Mouse (Mus musculus) liver, embryonic 15.5 days (tissue): ENCODE results near the gene Traf5. TPM values are rescaled to one million over a fixed set of nuclear protein-coding genes. Genes with fewer than 3 reads are reported as not detected.

Experiments used
- ATAC-seq: fragments of 200-750 bp; cut with Nextera tagmentation; 2 replicates; pipeline ENCODE4 v1.8.0; 2017; ENCODE audit warnings: moderate number of reproducible peaks, mild to moderate bottlenecking, moderate library complexity; ENCODE audit not compliant: insufficient read depth
- H3K27ac ChIP-seq: fragments of 300-500 bp; sonication (generic); replicated peaks from 2 replicates; pipeline ENCODE4 v1.5.1; 2015; ENCODE audit warnings: mild to moderate bottlenecking, inconsistent platforms
- H3K27me3 ChIP-seq: fragments of 300-500 bp; sonication (generic); 2 replicates; pipeline ENCODE4 v1.6.1; 2015; ENCODE audit warnings: mild to moderate bottlenecking, inconsistent platforms
- H3K36me3 ChIP-seq: fragments of 300-500 bp; sonication (generic); replicated peaks from 2 replicates; pipeline ENCODE4 v1.6.1; 2015; ENCODE audit warnings: moderate library complexity, mild to moderate bottlenecking, inconsistent platforms
- H3K4me1 ChIP-seq: fragments of 300-500 bp; sonication (generic); replicated peaks from 2 replicates; pipeline ENCODE4 v1.6.1; 2015; ENCODE audit warnings: inconsistent platforms
- H3K4me2 ChIP-seq: fragments of 300-500 bp; sonication (generic); 2 replicates; pipeline ENCODE4 v1.6.1; 2015; ENCODE audit warnings: moderate library complexity, mild to moderate bottlenecking, inconsistent platforms
- H3K4me3 ChIP-seq: fragments of 300-500 bp; sonication (generic); replicated peaks from 2 replicates; pipeline ENCODE4 v1.5.1; 2015; ENCODE audit warnings: mild to moderate bottlenecking, inconsistent platforms
- H3K9ac ChIP-seq: fragments of 300-500 bp; sonication (generic); 2 replicates; pipeline ENCODE4 v1.6.1; 2015; ENCODE audit warnings: moderate library complexity, mild to moderate bottlenecking, inconsistent platforms
- H3K9me3 ChIP-seq: fragments of 300-500 bp; sonication (generic); replicated peaks from 2 replicates; pipeline ENCODE4 v1.6.1; 2016; ENCODE audit warnings: inconsistent platforms
- WGBS: fragments of 180-500 bp; shearing (Covaris S2); methylation state at CpG from one replicate; pipeline ENCODE4 v1.1.7; 2015; ENCODE audit warnings: mixed read lengths; ENCODE audit not compliant: insufficient replicate concordance; 5-methylcytosine and 5-hydroxymethylcytosine counted together
- polyA plus RNA-seq: library from polyadenylated mRNA; unstranded; fragments of >200 nt; fragmentation: Nextera tagmentation; extraction: Ambion mirVana; gene quantifications from 2 replicates; pipeline ENCODE4 v1.2.1, GENCODE M21; 2015

The Traf5 gene
- polyA plus RNA-seq, 1 experiment from 2014 or later = 8.0 TPM

GRCm38 (mm10) chr1:191963948-191964772, 128.2 kb downstream of the Traf5 start:
- Histone ChIP-seq H3K4me1 (peaks cover 17% of the 10 kb centered on the region), H3K9me3 (no peaks in the 10 kb centered on the region), H3K27ac (0 out of 2 replicates have a peak overlapping the region, but pooled peaks have one; percentile 19), H3K27me3 (no peaks in the 10 kb centered on the region), H3K4me2 (no peak overlapping the region), H3K9ac (no peak overlapping the region), H3K4me3 (no peak overlapping the region), H3K36me3 (no peaks in the 10 kb centered on the region)
- peak; percentile 79 for ATAC-seq
- WGBS = 17% methylated on average over 8 of the region's 8 CpGs

DNA sequence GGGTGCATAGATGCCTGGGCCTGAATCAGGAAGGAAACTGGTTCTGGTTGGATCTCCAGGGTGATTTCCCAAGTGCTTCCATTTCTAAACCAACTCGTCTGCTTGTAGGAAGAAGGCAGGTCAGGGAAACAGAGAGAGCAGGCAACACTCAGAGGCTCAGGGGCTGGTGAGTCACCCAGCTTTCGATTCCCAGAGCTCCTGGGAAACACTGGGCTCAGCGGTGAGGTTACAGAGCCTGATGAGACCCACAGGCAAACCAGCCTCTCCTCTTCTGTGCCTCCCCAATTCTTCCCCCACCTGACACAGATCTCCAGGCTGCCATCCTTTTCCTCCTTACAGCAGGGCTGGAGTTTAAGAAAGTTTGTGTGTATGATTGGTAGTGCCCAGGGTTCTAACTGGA, 128.9 kb downstream of the Traf5 start:
- no peak for ATAC-seq
- no peak overlapping the region for H3K4me3 ChIP-seq
- H3K4me2 ChIP-seq = no peak overlapping the region
- H3K27ac ChIP-seq = no peak overlapping the region
- no peaks in the 10 kb centered on the region for H3K9me3 ChIP-seq
- peaks cover 17% of the 10 kb centered on the region for H3K4me1 ChIP-seq
- 57% methylated on average over 3 of the region's 3 CpGs for WGBS
- H3K36me3 ChIP-seq = no peaks in the 10 kb centered on the region
- no peak overlapping the region for H3K9ac ChIP-seq
- no peaks in the 10 kb centered on the region for H3K27me3 ChIP-seq

DNA sequence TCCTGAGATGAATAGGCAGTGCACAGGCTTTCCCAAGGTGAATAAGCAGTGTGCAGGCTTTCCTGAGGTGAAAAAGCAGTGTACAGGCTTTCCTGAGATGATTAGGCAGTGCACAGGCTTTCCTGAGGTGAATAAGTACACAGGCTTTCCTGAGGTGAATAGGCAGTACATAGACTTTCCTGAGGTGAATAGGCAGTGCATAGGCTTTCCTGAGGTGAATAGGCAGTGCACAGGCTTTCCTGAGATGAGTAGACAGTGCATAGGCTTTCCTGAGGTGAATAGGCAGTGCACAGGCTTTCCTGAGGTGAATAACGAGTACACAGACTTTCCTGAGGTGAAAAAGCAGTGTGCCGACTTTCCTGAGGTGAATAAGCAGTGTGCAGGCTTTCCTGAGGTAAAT, 131.4 kb downstream of the Traf5 start:
- Histone ChIP-seq H3K9me3 (no peaks in the 10 kb centered on the region), H3K27me3 (no peaks in the 10 kb centered on the region), H3K9ac (no peak overlapping the region), H3K27ac (no peak overlapping the region), H3K36me3 (no peaks in the 10 kb centered on the region), H3K4me1 (peaks cover 27% of the 10 kb centered on the region), H3K4me2 (no peak overlapping the region), H3K4me3 (no peak overlapping the region)
- ATAC-seq = no peak
- WGBS = 34% methylated on average over 2 of the region's 2 CpGs

DNA sequence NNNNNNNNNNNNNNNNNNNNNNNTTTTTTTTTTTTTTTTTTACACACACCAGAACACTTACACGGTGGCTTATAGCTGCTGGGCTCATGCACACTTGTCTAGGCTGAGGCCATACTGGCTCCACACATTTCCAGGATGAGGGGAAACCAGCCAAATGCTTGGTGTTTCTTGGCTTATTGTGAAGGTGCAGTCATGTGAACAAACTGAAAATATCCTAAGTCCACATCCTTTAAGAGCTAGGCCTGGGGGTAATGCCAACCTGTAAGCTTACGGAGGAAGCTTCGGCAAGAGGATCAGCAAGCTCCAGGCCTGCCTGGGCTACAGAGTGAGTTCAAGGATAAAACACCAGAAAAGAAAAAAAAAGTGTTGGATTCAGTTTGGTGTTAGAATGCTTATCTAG, 135.0 kb downstream of the Traf5 start:
- 77% methylated on average over 3 of the region's 3 CpGs for WGBS
- no peaks in the 10 kb centered on the region for H3K9me3 ChIP-seq
- no peaks in the 10 kb centered on the region for H3K36me3 ChIP-seq
- H3K4me2 ChIP-seq = no peak overlapping the region
- H3K4me1 ChIP-seq = peaks cover 29% of the 10 kb centered on the region
- no peak overlapping the region for H3K27ac ChIP-seq
- no peaks in the 10 kb centered on the region for H3K27me3 ChIP-seq
- ATAC-seq = no peak
- no peak overlapping the region for H3K4me3 ChIP-seq
- H3K9ac ChIP-seq = no peak overlapping the region

DNA sequence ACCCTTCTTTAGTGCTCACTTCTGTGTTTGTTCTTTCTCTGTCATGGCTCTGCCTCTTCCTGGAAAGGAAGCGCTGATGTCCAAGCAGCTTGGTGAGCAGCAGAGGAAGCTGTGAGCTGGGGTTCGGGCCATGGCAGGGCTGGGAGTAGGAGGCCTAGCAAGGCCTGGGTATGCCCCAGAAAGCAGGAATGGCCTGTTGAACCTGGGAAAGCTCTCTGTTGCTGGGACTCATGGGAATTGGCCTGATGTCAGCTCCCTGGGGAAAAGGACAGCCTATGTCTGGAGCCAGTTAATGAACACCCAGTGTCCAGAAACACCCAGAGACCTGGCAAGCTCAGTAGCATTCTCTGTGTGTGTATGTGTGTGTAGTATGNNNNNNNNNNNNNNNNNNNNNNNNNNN, 135.5 kb downstream of the Traf5 start:
- peak; percentile 51 for ATAC-seq
- Histone ChIP-seq H3K27ac (peak overlapping the region; percentile 60), H3K4me2 (peak overlapping the region; percentile 35), H3K27me3 (no peaks in the 10 kb centered on the region), H3K9me3 (no peaks in the 10 kb centered on the region), H3K4me1 (peaks cover 29% of the 10 kb centered on the region), H3K9ac (no peak overlapping the region), H3K4me3 (no peak overlapping the region; the same call in 1 of the 2 replicates), H3K36me3 (no peaks in the 10 kb centered on the region)
- 62% methylated on average over 2 of the region's 2 CpGs for WGBS

DNA sequence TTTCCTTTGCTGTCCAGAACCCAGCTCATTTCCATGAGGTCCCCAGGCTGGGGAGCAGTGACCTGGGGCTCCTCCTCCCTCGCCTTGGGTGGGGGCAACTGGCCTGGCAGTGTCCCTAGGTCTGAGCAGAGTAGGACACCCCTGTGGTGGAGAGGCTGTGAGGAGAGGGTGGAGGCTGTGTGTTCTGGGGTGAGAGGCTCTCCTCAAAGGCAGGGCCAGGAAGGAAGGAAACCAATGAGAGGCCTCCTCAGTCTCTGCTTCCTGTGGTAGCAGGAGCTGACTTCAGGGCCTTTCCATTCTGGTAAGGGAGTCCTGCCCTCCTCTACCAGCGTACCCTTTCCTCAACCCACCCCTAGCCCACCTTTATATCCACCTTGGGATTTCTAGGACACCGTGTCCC, 136.1 kb downstream of the Traf5 start:
- no peaks in the 10 kb centered on the region for H3K9me3 ChIP-seq
- H3K9ac ChIP-seq = no peak overlapping the region
- H3K27me3 ChIP-seq = no peaks in the 10 kb centered on the region
- H3K4me2 ChIP-seq = peak overlapping the region; percentile 35
- WGBS = 24% methylated on average over 3 of the region's 3 CpGs
- peak overlapping the region; percentile 62 for H3K27ac ChIP-seq
- no peaks in the 10 kb centered on the region for H3K36me3 ChIP-seq
- H3K4me3 ChIP-seq = no peak overlapping the region; the same call in 1 of the 2 replicates
- H3K4me1 ChIP-seq = peaks cover 29% of the 10 kb centered on the region
- ATAC-seq = peak; percentile 26

DNA sequence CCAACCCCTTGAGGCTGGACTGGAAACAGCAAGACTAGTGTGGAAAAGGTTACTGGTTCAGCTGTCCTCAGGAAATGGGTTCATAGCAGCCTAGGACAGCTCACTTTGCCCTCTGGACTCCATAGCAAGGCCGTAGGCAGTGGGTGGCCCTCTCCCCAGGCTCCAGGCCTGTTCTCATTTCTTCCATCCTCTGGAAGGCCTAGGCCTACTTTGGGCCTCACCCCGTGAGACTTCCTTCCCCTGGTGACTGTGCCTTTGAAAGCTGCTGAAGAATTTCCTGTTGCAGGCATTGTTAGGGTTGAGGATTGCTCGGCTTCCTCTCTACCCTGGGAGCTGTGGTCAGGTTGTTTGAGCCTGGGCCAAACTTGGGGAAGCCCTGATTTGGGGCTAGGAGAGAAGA, 137.3 kb downstream of the Traf5 start:
- Histone ChIP-seq H3K27ac (peak overlapping the region; percentile 62), H3K4me2 (no peak overlapping the region), H3K4me1 (peaks cover 25% of the 10 kb centered on the region), H3K27me3 (no peaks in the 10 kb centered on the region), H3K9me3 (no peaks in the 10 kb centered on the region), H3K9ac (no peak overlapping the region), H3K4me3 (no peak overlapping the region), H3K36me3 (no peaks in the 10 kb centered on the region)
- 29% methylated on average over 3 of the region's 3 CpGs for WGBS
- peak; percentile 49 for ATAC-seq

- no peaks in the 10 kb centered on the region for H3K27me3 ChIP-seq
- no peak overlapping the region for H3K4me3 ChIP-seq
- no peaks in the 10 kb centered on the region for H3K9me3 ChIP-seq
- no peak overlapping the region for H3K4me2 ChIP-seq
- 82% methylated on average over 11 of the region's 11 CpGs for WGBS
- no peak for ATAC-seq
- H3K4me1 ChIP-seq = peaks cover 24% of the 10 kb centered on the region
- no peaks in the 10 kb centered on the region for H3K36me3 ChIP-seq
- no peak overlapping the region for H3K27ac ChIP-seq
- H3K9ac ChIP-seq = no peak overlapping the region
These were observed 139.5 kb downstream of the Traf5 start for GRCm38 (mm10) chr1:191952733-191953335.

GRCm38 (mm10) chr1:191950611-191951010, 141.7 kb downstream of the Traf5 start:
- WGBS = 53% methylated on average over 2 of the region's 2 CpGs
- Histone ChIP-seq H3K9me3 (no peaks in the 10 kb centered on the region), H3K4me3 (no peak overlapping the region), H3K27me3 (0 out of 2 replicates have a peak, but pooled peaks cover 2% of the 10 kb centered on the region), H3K27ac (no peak overlapping the region), H3K9ac (no peak overlapping the region), H3K4me1 (peaks cover 14% of the 10 kb centered on the region), H3K36me3 (no peaks in the 10 kb centered on the region), H3K4me2 (no peak overlapping the region)
- ATAC-seq = no peak

DNA sequence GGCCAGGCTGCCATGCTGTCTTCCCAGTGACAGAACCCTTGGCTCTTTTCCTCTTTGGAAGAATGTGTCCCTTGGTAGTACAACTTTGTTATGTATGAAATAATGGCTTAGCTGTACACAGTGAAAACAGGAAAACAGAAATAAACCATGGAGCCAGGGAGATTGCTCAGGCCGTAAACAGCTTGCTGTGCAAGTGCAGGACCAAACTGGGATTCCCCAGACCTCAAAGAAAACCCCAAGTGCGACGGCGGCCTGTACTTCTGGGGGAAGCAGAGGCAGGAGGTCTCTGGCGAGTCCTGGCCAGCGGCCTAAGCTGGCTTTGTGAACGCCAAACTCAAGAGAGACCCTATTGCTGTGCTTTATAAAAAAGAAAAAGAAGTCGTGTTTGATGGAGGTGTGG, 143.8 kb downstream of the Traf5 start:
- Histone ChIP-seq H3K36me3 (no peaks in the 10 kb centered on the region), H3K4me2 (no peak overlapping the region), H3K9ac (no peak overlapping the region), H3K9me3 (no peaks in the 10 kb centered on the region), H3K27me3 (0 out of 2 replicates have a peak, but pooled peaks cover 2% of the 10 kb centered on the region), H3K4me1 (peaks cover 3% of the 10 kb centered on the region; the same call in 1 of the 2 replicates), H3K27ac (no peak overlapping the region), H3K4me3 (no peak overlapping the region)
- no peak for ATAC-seq
- 62% methylated on average over 8 of the region's 8 CpGs for WGBS

DNA sequence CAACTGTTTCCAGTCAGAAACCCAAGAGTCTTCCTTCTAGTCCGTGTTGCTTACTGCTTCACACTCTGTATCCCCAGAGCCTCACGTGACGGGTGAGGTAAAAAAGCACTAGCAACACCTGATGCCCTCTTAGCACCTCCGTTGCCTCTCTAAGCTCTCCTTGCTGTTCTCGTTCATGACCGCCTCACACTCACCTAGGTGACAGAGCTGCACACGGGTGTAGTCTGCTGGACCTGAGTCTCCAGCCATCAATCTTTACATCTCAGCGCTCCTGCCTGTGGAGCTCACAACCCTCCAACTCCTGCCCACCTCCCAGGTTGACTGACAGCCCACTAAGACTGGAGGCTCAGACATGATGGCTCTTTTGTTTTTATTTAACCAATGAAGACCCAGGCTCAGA, 144.6 kb downstream of the Traf5 start:
- Histone ChIP-seq H3K4me2 (no peak overlapping the region), H3K9ac (no peak overlapping the region), H3K36me3 (no peaks in the 10 kb centered on the region), H3K27ac (no peak overlapping the region), H3K4me1 (peaks cover 3% of the 10 kb centered on the region; the same call in 1 of the 2 replicates), H3K9me3 (no peaks in the 10 kb centered on the region), H3K27me3 (0 out of 2 replicates have a peak, but pooled peaks cover 2% of the 10 kb centered on the region), H3K4me3 (no peak overlapping the region)
- 66% methylated on average over 8 of the region's 8 CpGs for WGBS
- ATAC-seq = no peak
